Mouse (Mus musculus): Measurements from ENCODE around the gene Tmtc1. TPM values are rescaled to one million over a fixed set of nuclear protein-coding genes. Genes with fewer than 3 reads are reported as not detected.

Gene Tmtc1
- polyA plus RNA-seq, 1 experiment from 2014 or later, result 2.8 TPM

- WGBS, result 74% methylated on average over 3 of the region's 3 CpGs
- H3K36me3 ChIP-seq (ENCODE audit: control insufficient read depth, insufficient read depth, low read length), result no peaks in the 10 kb centered on the region
- ATAC-seq (replicated peaks; ENCODE audit: low FRiP score, low TSS enrichment, low read depth), result no peak
Measured at GRCm38 (mm10) chr6:148394294-148394693, 49.9 kb downstream of the Tmtc1 start.

GRCm38 (mm10) chr6:148392147-148392546 lies 52.0 kb downstream of the Tmtc1 start:
- ATAC-seq (replicated peaks; ENCODE audit: low FRiP score, low TSS enrichment, low read depth) (no peak), DNase-seq (ENCODE audit: low spot score) (no peak)
- Histone ChIP-seq H3K27ac (ENCODE audit: low read depth) (no peak overlapping the region), H3K4me3 (ENCODE audit: low read depth, low read length) (no peak overlapping the region), H3K4me2 (ENCODE audit: low read length) (no peak overlapping the region), H3K4me1 (replicated peaks; ENCODE audit: control insufficient read depth, insufficient read depth, low read length) (peaks cover 21% of the 10 kb centered on the region), H3K9me3 (ENCODE audit: control insufficient read depth, low read length) (no peaks in the 10 kb centered on the region), H3K27me3 (replicated peaks; ENCODE audit: control insufficient read depth, insufficient read depth, low read length) (no peaks in the 10 kb centered on the region), H3K9ac (ENCODE audit: low read length) (no peak overlapping the region), H3K36me3 (ENCODE audit: control insufficient read depth, insufficient read depth, low read length) (no peaks in the 10 kb centered on the region)
- WGBS, result 49% methylated on average over 10 of the region's 10 CpGs

More at GRCm38 (mm10) chr6:148394294-148394693, 49.9 kb downstream of the Tmtc1 start:
- no peak overlapping the region for H3K27ac ChIP-seq (ENCODE audit: low read depth)
- no peak overlapping the region for H3K4me2 ChIP-seq (ENCODE audit: low read length)
- H3K4me1 ChIP-seq (replicated peaks; ENCODE audit: control insufficient read depth, insufficient read depth, low read length), result peaks cover 17% of the 10 kb centered on the region
- no peaks in the 10 kb centered on the region for H3K9me3 ChIP-seq (ENCODE audit: control insufficient read depth, low read length)
- H3K4me3 ChIP-seq (ENCODE audit: low read depth, low read length), result no peak overlapping the region
- no peak for DNase-seq (ENCODE audit: low spot score)
- H3K9ac ChIP-seq (ENCODE audit: low read length), result no peak overlapping the region
- no peaks in the 10 kb centered on the region for H3K27me3 ChIP-seq (replicated peaks; ENCODE audit: control insufficient read depth, insufficient read depth, low read length)

DNA sequence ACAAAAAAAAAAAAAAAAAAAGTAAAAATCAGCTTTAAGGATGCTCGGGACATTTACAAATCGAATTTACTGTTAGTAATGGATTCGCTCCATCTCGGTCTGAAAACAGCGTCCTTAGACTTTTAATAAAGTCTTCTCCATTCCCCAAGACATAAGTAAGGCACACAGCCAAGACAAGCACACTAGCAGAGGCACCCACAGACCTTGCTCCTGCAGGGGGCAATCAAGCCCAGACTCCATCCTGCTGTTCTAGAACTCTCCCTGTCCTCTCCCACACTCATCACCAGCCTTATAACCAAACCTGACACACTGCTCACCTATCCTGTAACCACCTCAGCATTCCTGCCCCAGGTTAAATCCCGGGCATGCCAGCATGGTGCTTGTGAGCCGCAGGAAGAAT lies 52.9 kb downstream of the Tmtc1 start:
- no peak overlapping the region for H3K4me2 ChIP-seq (ENCODE audit: low read length)
- H3K4me1 ChIP-seq (replicated peaks; ENCODE audit: control insufficient read depth, insufficient read depth, low read length), result peaks cover 21% of the 10 kb centered on the region
- no peak for ATAC-seq (replicated peaks; ENCODE audit: low FRiP score, low TSS enrichment, low read depth)
- no peak overlapping the region for H3K9ac ChIP-seq (ENCODE audit: low read length)
- no peak overlapping the region for H3K4me3 ChIP-seq (ENCODE audit: low read depth, low read length)
- H3K27ac ChIP-seq (ENCODE audit: low read depth), result peak overlapping the region; percentile 54
- H3K9me3 ChIP-seq (ENCODE audit: control insufficient read depth, low read length), result no peaks in the 10 kb centered on the region
- H3K36me3 ChIP-seq (ENCODE audit: control insufficient read depth, insufficient read depth, low read length), result no peaks in the 10 kb centered on the region
- WGBS, result 72% methylated on average over 7 of the region's 7 CpGs
- no peaks in the 10 kb centered on the region for H3K27me3 ChIP-seq (replicated peaks; ENCODE audit: control insufficient read depth, insufficient read depth, low read length)
- no peak for DNase-seq (ENCODE audit: low spot score)

DNA sequence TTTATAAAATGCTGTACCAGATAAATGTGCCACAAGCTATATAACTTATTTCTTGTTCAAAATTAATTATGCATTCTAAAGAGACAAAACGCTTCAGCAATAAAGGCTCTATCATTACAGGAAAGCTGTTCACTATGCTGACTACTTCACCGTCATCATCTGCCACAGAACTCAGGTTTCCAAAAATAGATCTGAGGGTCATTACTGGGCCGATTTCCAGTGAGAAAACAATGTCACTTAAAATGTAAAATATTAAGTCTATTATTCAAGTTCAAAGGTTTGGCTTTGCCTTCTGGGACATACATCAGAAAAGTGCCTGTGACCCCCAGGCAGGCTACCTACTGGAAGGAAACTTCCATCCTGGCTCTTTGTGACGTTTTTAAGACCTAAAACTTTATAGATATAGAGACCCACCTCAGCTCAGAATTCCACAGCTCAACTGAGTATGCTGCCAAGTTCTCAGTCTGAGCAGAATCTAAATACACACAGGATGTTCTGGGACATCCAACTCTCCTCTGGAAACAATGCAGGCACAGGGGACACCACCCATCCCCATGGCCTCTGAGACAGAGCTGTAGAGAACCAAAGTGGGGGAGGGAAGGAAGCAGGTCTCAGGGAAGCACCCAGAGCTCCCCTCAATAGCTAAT lies 53.4 kb downstream of the Tmtc1 start:
- no peak overlapping the region for H3K9ac ChIP-seq (ENCODE audit: low read length)
- peak overlapping the region; percentile 54 for H3K27ac ChIP-seq (ENCODE audit: low read depth)
- no peak overlapping the region for H3K4me2 ChIP-seq (ENCODE audit: low read length)
- H3K9me3 ChIP-seq (ENCODE audit: control insufficient read depth, low read length), result no peaks in the 10 kb centered on the region
- H3K4me3 ChIP-seq (ENCODE audit: low read depth, low read length), result no peak overlapping the region
- no peak for ATAC-seq (replicated peaks; ENCODE audit: low FRiP score, low TSS enrichment, low read depth)
- WGBS, result 27% methylated on average over 4 of the region's 4 CpGs
- no peaks in the 10 kb centered on the region for H3K27me3 ChIP-seq (replicated peaks; ENCODE audit: control insufficient read depth, insufficient read depth, low read length)
- H3K36me3 ChIP-seq (ENCODE audit: control insufficient read depth, insufficient read depth, low read length), result no peaks in the 10 kb centered on the region
- peaks cover 21% of the 10 kb centered on the region for H3K4me1 ChIP-seq (replicated peaks; ENCODE audit: control insufficient read depth, insufficient read depth, low read length)
- DNase-seq (ENCODE audit: low spot score), result no peak

DNA sequence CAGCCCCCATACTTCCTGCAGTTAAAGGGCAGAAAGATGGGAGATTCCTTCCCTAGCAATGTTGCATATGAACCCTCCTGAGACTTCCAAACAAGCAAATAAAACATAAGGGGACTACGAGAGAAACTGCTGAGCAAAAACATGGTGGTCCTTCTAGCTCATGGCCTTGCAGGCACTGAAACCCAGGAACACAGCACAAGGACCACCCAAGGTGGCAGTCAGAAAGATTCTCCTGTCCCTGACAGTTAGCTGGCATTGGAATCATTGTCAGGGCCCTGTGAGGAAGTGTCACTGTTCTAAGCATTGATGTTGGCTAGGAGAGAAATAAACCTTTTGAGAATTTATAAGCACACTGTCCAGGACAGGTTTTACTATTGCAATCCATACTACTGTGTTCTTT lies 56.2 kb downstream of the Tmtc1 start:
- Histone ChIP-seq H3K27ac (ENCODE audit: low read depth) (peak overlapping the region; percentile 9; the same call in 1 of the 2 replicates), H3K4me1 (replicated peaks; ENCODE audit: control insufficient read depth, insufficient read depth, low read length) (peaks cover 21% of the 10 kb centered on the region), H3K36me3 (ENCODE audit: control insufficient read depth, insufficient read depth, low read length) (no peaks in the 10 kb centered on the region), H3K9ac (ENCODE audit: low read length) (no peak overlapping the region), H3K27me3 (replicated peaks; ENCODE audit: control insufficient read depth, insufficient read depth, low read length) (no peaks in the 10 kb centered on the region), H3K4me2 (ENCODE audit: low read length) (no peak overlapping the region), H3K9me3 (ENCODE audit: control insufficient read depth, low read length) (no peaks in the 10 kb centered on the region), H3K4me3 (ENCODE audit: low read depth, low read length) (no peak overlapping the region)
- ATAC-seq (replicated peaks; ENCODE audit: low FRiP score, low TSS enrichment, low read depth) (no peak), DNase-seq (ENCODE audit: low spot score) (no peak)
- WGBS, result 49% methylated on average over 1 of the region's 1 CpGs

DNA sequence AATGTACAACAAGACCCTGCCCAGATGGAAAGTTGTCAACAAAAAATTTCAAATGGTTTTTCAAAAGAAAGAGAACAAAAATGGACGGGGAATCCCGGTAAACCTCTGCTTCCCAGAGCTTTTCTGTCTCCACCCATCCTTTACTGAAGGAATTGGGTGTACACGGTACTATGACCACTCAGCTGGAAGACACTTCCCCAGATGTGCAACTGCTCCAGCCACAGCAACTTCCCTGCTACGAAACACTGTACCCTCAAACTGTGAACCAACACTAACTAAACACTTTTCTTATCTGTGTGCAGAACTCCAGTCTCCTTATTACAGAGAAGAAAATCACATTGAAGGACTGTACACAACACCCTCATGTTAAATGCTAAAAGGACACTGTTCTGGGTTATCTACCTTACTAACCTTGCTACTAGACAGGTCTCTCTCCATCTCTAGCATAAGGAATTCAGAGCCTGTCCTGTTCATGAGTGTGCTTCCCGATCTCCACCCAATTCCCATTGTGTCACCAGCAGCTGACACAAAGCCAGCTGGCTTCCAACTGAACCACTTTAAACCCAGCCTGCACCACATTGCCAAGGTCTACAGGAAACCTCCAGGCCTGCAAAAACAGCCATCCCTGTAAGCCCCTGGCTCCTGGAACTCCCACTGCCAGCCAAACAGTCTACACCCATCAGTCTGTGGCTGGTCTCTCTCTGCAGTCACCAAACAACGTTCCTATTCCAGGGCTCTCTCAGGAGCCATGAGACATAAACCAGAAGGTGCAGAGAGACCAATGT lies 59.9 kb downstream of the Tmtc1 start:
- no peak for ATAC-seq (replicated peaks; ENCODE audit: low FRiP score, low TSS enrichment, low read depth)
- 64% methylated on average over 6 of the region's 6 CpGs for WGBS
- Histone ChIP-seq H3K27ac (ENCODE audit: low read depth) (no peak overlapping the region), H3K27me3 (replicated peaks; ENCODE audit: control insufficient read depth, insufficient read depth, low read length) (no peaks in the 10 kb centered on the region), H3K4me3 (ENCODE audit: low read depth, low read length) (no peak overlapping the region), H3K36me3 (ENCODE audit: control insufficient read depth, insufficient read depth, low read length) (no peaks in the 10 kb centered on the region), H3K4me1 (replicated peaks; ENCODE audit: control insufficient read depth, insufficient read depth, low read length) (peaks cover 3% of the 10 kb centered on the region; the same call in 1 of the 2 replicates), H3K4me2 (ENCODE audit: low read length) (no peak overlapping the region), H3K9me3 (ENCODE audit: control insufficient read depth, low read length) (no peaks in the 10 kb centered on the region), H3K9ac (ENCODE audit: low read length) (no peak overlapping the region)
- peak; percentile 39 for DNase-seq (ENCODE audit: low spot score)

DNA sequence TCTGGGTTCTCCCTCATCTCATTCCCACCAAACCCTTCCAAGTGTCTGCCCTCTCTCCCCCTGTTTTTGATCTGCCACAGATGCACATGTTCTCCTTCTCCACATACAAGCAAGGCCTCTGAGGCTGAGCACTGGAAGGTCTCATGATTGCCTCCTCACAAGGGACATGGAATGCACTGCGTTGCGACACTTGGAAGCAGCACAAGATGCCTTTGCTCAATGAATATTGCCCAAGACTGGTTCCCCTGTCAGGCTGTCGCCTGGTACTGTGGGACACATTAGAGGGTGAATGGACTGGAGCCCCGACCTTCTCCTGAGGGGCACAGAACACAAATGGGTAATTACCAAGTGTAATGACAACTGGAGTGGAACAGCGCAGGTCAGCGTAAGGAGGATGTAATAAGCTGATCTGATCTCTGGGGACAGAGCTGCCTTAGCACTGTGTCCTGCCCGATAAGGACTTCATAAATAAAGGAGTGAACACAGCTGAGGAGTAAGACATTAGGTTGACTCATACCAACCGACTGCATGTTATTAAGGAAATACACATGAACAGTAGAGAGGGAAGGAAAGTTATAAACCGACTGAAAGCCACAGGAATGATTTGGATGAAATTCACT lies 62.9 kb downstream of the Tmtc1 start:
- peak; percentile 38 for DNase-seq (ENCODE audit: low spot score)
- 83% methylated on average over 9 of the region's 9 CpGs for WGBS
- Histone ChIP-seq H3K4me1 (replicated peaks; ENCODE audit: control insufficient read depth, insufficient read depth, low read length) (no peaks in the 10 kb centered on the region), H3K27me3 (replicated peaks; ENCODE audit: control insufficient read depth, insufficient read depth, low read length) (no peaks in the 10 kb centered on the region), H3K27ac (ENCODE audit: low read depth) (no peak overlapping the region), H3K36me3 (ENCODE audit: control insufficient read depth, insufficient read depth, low read length) (no peaks in the 10 kb centered on the region), H3K9ac (ENCODE audit: low read length) (no peak overlapping the region), H3K4me2 (ENCODE audit: low read length) (no peak overlapping the region), H3K4me3 (ENCODE audit: low read depth, low read length) (no peak overlapping the region), H3K9me3 (ENCODE audit: control insufficient read depth, low read length) (0 out of 2 replicates have a peak, but pooled peaks cover 2% of the 10 kb centered on the region)
- ATAC-seq (replicated peaks; ENCODE audit: low FRiP score, low TSS enrichment, low read depth), result no peak

DNA sequence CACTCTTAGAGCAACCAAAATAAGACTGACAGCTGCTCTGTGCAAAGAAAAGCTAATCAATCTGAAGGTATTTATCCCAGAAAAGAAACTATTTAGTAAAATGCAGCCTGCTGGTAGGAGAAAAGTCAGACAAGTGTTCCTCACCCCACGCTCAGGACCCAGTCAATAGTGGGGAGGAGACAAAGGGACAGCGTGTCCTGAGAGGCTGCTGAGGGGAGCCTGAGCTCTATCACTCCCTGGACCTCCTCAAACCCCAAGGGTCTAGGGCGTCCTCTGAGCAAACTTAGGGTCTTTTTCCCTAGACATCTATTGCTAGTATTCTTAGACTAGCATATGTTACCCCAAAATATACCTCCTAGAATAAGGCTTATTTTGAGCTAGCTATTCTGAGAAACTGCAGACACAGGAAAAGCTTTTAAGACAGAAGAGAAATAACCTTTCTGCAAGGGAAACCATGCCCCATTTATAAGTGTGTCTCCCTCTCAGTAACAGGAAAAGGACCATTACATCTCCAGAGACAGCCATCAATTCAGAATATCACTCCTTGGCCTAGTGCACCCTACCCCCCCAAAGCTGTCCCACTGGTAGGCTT lies 68.5 kb downstream of the Tmtc1 start:
- Histone ChIP-seq H3K27ac (ENCODE audit: low read depth) (no peak overlapping the region), H3K27me3 (replicated peaks; ENCODE audit: control insufficient read depth, insufficient read depth, low read length) (no peaks in the 10 kb centered on the region), H3K4me2 (ENCODE audit: low read length) (no peak overlapping the region), H3K4me3 (ENCODE audit: low read depth, low read length) (no peak overlapping the region), H3K9ac (ENCODE audit: low read length) (no peak overlapping the region), H3K36me3 (ENCODE audit: control insufficient read depth, insufficient read depth, low read length) (no peaks in the 10 kb centered on the region), H3K4me1 (replicated peaks; ENCODE audit: control insufficient read depth, insufficient read depth, low read length) (peaks cover 14% of the 10 kb centered on the region; the same call in 1 of the 2 replicates), H3K9me3 (ENCODE audit: control insufficient read depth, low read length) (0 out of 2 replicates have a peak, but pooled peaks cover 2% of the 10 kb centered on the region)
- 54% methylated on average over 3 of the region's 3 CpGs for WGBS
- ATAC-seq (replicated peaks; ENCODE audit: low FRiP score, low TSS enrichment, low read depth) (no peak), DNase-seq (ENCODE audit: low spot score) (no peak)
